Mouse (Mus musculus) embryonic facial prominence, embryonic 12.5 days (tissue): ENCODE results near the gene Gnmt. TPM values are rescaled to one million over a fixed set of nuclear protein-coding genes. Genes with fewer than 3 reads are reported as not detected.
A peak's percentile ranks its signal among the peaks of the same experiment; 100 is the strongest.

ENCODE experiments used
- ATAC-seq: fragments of 200-750 bp; cut with Nextera tagmentation; 2 replicates; pipeline ENCODE4 v1.8.0; 2017; ENCODE audit not compliant: insufficient number of reproducible peaks, insufficient read depth, low FRiP score, low TSS enrichment
- H3K27ac ChIP-seq: fragments of 300-500 bp; sonication (generic); 2 replicates; pipeline ENCODE4 v1.5.1; 2016; ENCODE audit warnings: mild to moderate bottlenecking
- H3K27me3 ChIP-seq: fragments of 300-500 bp; sonication (generic); 2 replicates; pipeline ENCODE4 v1.6.1; 2016; ENCODE audit warnings: mild to moderate bottlenecking, moderate library complexity
- H3K36me3 ChIP-seq: fragments of 300-500 bp; sonication (generic); 2 replicates; pipeline ENCODE4 v1.6.1; 2016; ENCODE audit warnings: mild to moderate bottlenecking
- H3K4me1 ChIP-seq: fragments of 300-500 bp; sonication (generic); 2 replicates; pipeline ENCODE4 v1.6.1; 2016
- H3K4me2 ChIP-seq: fragments of 300-500 bp; sonication (generic); replicated peaks from 2 replicates; pipeline ENCODE4 v1.6.1; 2016; ENCODE audit warnings: mild to moderate bottlenecking, moderate library complexity
- H3K4me3 ChIP-seq: fragments of 300-500 bp; sonication (generic); 2 replicates; pipeline ENCODE4 v1.5.1; 2016; ENCODE audit warnings: mild to moderate bottlenecking
- H3K9ac ChIP-seq: fragments of 300-500 bp; sonication (generic); 2 replicates; pipeline ENCODE4 v1.6.1; 2016; ENCODE audit warnings: mild to moderate bottlenecking, moderate library complexity
- H3K9me3 ChIP-seq: fragments of 300-500 bp; sonication (generic); 2 replicates; pipeline ENCODE4 v1.6.1; 2016; ENCODE audit warnings: mild to moderate bottlenecking, moderate library complexity
- WGBS: fragments of 180-500 bp; shearing (Covaris S2); methylation state at CpG from one replicate; pipeline ENCODE4 v1.1.7; 2016; 5-methylcytosine and 5-hydroxymethylcytosine counted together
- polyA plus RNA-seq: library from polyadenylated mRNA; unstranded; fragments of >200 nt; fragmentation: Nextera tagmentation; extraction: Ambion mirVana; gene quantifications from 2 replicates; pipeline ENCODE4 v1.2.1, GENCODE M21; 2016

Gnmt gene
- polyA plus RNA-seq, 1 experiment from 2014 or later: 0.69 TPM

DNA sequence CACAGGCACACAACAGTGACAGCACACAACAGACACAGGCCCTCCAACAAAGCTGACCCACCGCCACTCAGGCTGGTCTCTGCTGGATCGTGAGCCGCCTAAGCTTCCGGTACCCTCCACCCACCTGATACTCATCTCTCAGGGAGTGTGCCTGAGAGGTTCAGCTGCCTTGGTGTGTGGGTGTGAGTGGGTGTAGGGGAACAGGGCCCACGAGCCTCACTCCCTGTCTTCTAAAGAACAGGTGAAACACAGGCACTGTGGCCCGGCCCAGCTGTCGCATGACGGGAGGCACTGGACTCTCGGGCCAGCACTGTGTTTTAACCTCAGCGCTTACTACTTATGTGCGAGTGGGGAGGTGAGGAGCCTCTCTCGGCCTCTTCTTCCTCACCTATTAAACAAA, 26.9 kb downstream of the Gnmt start:
- H3K4me1 ChIP-seq: peaks cover 35% of the 10 kb centered on the region
- WGBS: 90% methylated on average over 12 of the region's 12 CpGs
- no peaks in the 10 kb centered on the region for H3K27me3 ChIP-seq
- H3K4me3 ChIP-seq: no peak overlapping the region
- ATAC-seq: no peak
- H3K9me3 ChIP-seq: no peaks in the 10 kb centered on the region
- H3K36me3 ChIP-seq: peaks cover 32% of the 10 kb centered on the region
- 0 out of 2 replicates have a peak overlapping the region, but pooled peaks have one; percentile 31 for H3K9ac ChIP-seq
- no peak overlapping the region for H3K27ac ChIP-seq
- no peak overlapping the region; the same call in 1 of the 2 replicates for H3K4me2 ChIP-seq

DNA sequence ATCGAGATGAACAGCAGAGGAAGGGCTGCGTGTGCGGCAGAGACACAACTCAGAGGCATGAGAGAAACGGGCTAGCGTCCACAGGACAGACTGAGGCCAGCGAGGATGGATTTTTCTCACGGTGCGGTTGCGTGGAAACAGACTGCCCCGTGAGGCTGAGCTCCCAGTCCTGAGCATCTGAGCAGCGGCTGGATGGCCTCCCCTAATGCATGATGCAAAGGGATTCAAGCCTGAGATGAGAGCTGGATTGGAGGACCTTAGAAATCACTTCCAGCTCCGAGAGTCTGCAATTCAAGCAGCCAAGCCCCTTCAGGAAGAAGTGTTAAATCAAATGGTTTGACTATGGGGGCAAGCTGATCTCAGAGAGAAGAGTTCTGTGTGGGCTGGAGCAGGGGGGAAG, 27.5 kb downstream of the Gnmt start:
- Histone ChIP-seq H3K27ac (peak overlapping the region; percentile 46; the same call in 1 of the 2 replicates), H3K4me1 (peaks cover 34% of the 10 kb centered on the region), H3K4me2 (no peak overlapping the region; the same call in 1 of the 2 replicates), H3K4me3 (no peak overlapping the region), H3K36me3 (peaks cover 33% of the 10 kb centered on the region), H3K27me3 (no peaks in the 10 kb centered on the region), H3K9me3 (no peaks in the 10 kb centered on the region), H3K9ac (peak overlapping the region; percentile 31; the same call in 1 of the 2 replicates)
- WGBS: 86% methylated on average over 12 of the region's 12 CpGs
- ATAC-seq: no peak

DNA sequence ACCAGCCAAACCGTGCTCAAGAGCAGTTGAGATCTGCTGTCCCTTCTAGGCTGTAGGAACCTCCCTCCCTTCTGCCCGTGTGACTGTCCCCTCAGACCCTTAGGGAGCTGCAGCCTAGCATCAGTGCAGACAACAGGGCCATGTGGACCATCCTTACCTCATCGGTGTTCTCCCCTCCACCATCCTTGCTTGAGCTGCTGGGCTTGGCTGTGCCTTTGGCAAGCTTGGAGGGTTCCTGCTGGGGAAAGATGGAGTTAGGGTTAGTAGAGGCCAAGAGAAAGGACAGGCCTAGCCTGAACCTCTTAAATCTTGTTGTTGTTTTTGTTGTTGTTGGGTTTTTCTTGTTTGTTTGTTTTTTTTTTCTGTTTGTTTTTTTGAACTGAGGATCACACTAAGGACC, 29.1 kb downstream of the Gnmt start:
- peaks cover 24% of the 10 kb centered on the region for H3K4me1 ChIP-seq
- WGBS: 92% methylated on average over 3 of the region's 3 CpGs
- H3K9ac ChIP-seq: no peak overlapping the region
- H3K27ac ChIP-seq: no peak overlapping the region
- no peaks in the 10 kb centered on the region for H3K27me3 ChIP-seq
- H3K4me3 ChIP-seq: no peak overlapping the region
- H3K36me3 ChIP-seq: peaks cover 38% of the 10 kb centered on the region
- no peak for ATAC-seq
- H3K9me3 ChIP-seq: no peaks in the 10 kb centered on the region
- H3K4me2 ChIP-seq: no peak overlapping the region

DNA sequence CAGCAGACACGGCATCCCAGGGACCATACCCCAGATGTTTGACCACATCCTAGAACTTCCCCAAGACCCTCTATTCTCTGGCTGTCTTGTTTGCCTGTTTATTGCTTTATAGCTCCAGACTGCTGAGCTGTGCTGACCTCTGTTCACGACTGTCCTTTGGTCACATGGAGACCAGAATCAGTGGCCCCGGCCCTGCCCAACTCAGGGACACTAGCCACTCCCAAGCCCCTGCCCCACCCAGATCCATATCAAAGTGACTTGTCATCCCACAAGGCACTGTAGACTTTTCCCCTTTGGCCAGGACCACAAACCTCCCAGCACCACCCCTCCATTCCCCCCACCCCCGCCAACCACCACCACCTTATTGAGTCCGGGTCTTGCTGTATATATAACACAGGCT, 29.7 kb downstream of the Gnmt start:
- Histone ChIP-seq H3K4me2 (no peak overlapping the region), H3K9ac (no peak overlapping the region), H3K4me1 (peaks cover 24% of the 10 kb centered on the region), H3K27me3 (no peaks in the 10 kb centered on the region), H3K27ac (no peak overlapping the region), H3K9me3 (no peaks in the 10 kb centered on the region), H3K36me3 (peaks cover 38% of the 10 kb centered on the region), H3K4me3 (no peak overlapping the region)
- no peak for ATAC-seq
- WGBS: 82% methylated on average over 5 of the region's 5 CpGs

DNA sequence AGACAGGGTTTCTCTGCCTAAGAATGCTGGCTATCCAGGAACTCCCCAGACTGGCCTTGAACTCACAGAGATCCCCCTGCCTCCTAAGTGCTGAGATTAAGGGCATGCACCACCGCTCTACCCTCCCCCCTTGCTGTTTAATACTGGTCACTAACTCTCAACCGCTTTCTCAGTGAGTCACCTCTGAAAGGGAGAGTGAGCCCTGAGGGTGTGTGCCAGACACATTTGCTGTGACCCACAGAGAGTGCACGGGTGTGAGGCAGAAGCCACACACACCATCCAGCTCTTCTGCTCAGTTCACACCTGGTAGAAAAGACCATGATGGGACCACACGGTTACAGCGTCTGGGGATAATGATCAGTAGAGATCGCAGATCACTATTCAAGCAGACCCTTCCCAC, 30.5 kb downstream of the Gnmt start:
- H3K4me3 ChIP-seq: no peak overlapping the region
- H3K4me1 ChIP-seq: peaks cover 17% of the 10 kb centered on the region
- peaks cover 41% of the 10 kb centered on the region for H3K36me3 ChIP-seq
- no peak overlapping the region for H3K27ac ChIP-seq
- H3K4me2 ChIP-seq: no peak overlapping the region
- H3K9me3 ChIP-seq: no peaks in the 10 kb centered on the region
- no peaks in the 10 kb centered on the region for H3K27me3 ChIP-seq
- WGBS: 88% methylated on average over 6 of the region's 6 CpGs
- no peak for ATAC-seq
- no peak overlapping the region for H3K9ac ChIP-seq

DNA sequence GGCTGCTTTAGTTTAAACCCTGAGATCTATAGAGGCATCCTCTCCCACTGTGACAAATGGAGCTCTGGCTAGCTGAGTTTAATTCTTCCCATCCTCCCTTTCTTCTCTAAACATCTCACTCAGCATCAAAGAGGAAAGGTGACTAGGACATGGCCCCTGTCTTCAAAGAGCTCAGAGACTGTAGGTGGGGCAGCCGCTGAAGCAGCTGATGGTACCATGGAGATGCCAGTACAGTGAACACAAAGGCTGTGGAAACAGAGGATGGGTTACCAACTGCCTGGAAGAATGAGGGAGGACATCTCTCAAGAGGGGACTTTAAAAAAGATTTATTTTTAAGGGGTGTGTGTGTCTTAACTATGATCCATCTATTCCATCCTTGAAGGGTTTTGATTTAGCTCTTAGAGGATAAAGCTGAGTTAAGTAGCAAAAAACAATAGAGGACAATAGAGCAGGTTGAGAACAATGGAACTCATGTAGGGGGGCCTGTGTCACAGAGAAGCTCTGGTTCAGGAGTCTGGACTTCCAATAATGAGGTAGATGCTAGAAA, 34.4 kb downstream of the Gnmt start:
- peaks cover 47% of the 10 kb centered on the region for H3K36me3 ChIP-seq
- no peaks in the 10 kb centered on the region for H3K27me3 ChIP-seq
- WGBS: 97% methylated on average over 1 of the region's 1 CpGs
- H3K4me2 ChIP-seq: no peak overlapping the region
- no peak overlapping the region for H3K9ac ChIP-seq
- no peak overlapping the region for H3K27ac ChIP-seq
- H3K4me3 ChIP-seq: no peak overlapping the region
- ATAC-seq: no peak
- no peaks in the 10 kb centered on the region for H3K4me1 ChIP-seq
- H3K9me3 ChIP-seq: no peaks in the 10 kb centered on the region

DNA sequence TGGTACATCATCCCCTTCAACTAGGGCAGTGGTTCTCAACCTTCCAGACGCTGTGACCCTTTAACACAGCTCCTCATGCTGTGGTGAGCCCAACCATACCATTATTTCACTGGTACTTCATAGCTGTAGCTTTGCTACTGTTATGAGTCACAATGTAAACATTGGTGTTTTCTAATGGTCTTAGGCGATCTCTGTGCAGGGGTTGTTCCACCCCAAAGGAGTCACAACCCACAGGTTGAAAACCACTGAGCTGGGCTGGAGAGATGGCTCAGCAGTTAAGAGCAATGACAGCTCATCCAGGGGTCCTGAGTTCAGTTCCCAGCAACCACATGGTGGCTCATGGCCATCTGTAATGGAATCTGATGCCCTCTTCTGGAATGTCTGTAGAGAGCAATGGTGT, 37.6 kb downstream of the Gnmt start:
- Histone ChIP-seq H3K9ac (no peak overlapping the region), H3K4me3 (no peak overlapping the region), H3K4me2 (no peak overlapping the region), H3K4me1 (no peaks in the 10 kb centered on the region), H3K27me3 (no peaks in the 10 kb centered on the region), H3K9me3 (no peaks in the 10 kb centered on the region), H3K27ac (no peak overlapping the region), H3K36me3 (peaks cover 31% of the 10 kb centered on the region)
- 93% methylated on average over 2 of the region's 2 CpGs for WGBS
- no peak for ATAC-seq

DNA sequence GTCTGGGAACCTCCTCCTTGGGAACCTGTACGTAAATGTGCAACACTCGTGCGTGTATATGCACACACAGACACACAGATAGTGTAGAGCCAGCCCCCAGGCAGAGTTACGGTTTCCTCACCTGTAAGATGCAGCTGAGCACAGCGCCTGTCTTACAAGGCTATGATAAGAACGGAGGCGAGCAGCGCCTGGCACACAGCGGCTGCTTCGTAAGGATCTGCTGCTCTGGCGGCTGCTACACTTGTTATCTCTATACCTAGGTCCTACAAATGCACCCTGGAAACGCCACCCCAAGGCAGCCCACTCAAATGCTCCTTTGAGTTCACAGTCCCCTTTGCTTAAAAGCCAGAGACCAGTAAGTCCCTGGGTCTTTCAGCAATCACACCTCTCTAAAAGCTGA, 38.3 kb downstream of the Gnmt start:
- no peak overlapping the region for H3K27ac ChIP-seq
- H3K9ac ChIP-seq: no peak overlapping the region
- no peaks in the 10 kb centered on the region for H3K9me3 ChIP-seq
- ATAC-seq: no peak
- peaks cover 34% of the 10 kb centered on the region for H3K36me3 ChIP-seq
- no peaks in the 10 kb centered on the region for H3K27me3 ChIP-seq
- H3K4me1 ChIP-seq: no peaks in the 10 kb centered on the region
- no peak overlapping the region for H3K4me2 ChIP-seq
- 91% methylated on average over 12 of the region's 12 CpGs for WGBS
- no peak overlapping the region for H3K4me3 ChIP-seq

DNA sequence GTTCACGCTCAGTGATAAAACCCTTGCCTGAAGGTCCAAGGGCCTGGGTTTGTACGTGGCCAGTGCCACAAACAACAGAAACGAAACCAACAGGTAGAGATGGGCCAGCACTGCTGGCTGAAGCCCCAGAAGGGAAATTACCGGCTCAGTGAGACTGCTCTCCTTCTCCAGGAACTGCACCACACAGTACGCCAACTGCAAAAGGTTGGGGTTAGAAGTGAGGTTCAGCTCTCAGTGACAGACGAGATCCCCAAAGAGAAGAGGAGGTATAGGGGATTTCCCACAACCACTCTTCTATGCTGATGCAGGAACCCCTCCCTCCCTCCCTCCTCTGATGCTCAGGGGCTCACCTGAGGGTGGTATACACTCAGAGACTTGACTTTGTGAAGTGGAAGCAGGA, 43.1 kb downstream of the Gnmt start:
- H3K4me1 ChIP-seq: peaks cover 9% of the 10 kb centered on the region
- H3K27me3 ChIP-seq: no peaks in the 10 kb centered on the region
- H3K4me3 ChIP-seq: no peak overlapping the region
- no peak for ATAC-seq
- no peak overlapping the region for H3K4me2 ChIP-seq
- H3K27ac ChIP-seq: no peak overlapping the region
- WGBS: 93% methylated on average over 6 of the region's 6 CpGs
- H3K9ac ChIP-seq: no peak overlapping the region
- H3K9me3 ChIP-seq: no peaks in the 10 kb centered on the region
- H3K36me3 ChIP-seq: peaks cover 53% of the 10 kb centered on the region

DNA sequence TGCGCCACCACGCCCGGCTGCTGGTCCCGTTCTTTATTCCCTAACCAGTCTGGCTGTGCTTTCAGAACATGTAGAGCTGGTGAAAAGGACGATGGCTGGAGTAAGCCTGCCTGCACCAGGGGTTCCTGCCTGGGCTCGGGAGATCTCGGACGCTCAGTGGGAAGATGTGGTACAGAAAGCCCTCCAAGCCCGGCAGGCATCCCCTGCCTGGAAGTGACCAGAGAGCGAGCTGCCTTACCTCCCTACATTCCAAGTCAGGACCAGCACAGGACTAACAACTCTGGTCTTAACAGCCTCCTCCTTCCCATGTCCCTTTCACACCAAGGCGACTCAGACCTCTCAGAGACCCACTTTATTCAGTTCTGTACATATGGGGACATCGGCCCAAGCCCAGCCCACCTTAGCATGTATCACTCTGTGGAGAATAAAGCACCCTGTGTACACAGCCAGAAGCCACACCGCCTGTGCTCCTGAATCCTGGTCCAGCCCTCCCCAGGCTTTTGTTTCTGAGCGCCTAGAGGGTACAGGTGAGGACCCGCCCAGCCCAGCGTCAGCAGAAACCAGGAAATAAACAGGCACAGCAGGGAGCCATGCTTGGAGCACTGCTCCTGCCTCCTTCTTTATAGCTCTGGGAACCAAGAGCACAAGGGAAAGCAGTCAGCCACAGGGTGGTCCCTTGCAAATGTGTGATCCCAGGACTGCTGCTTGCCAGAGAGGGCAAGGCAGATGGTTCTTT, 46.1 kb downstream of the Gnmt start:
- peaks cover 24% of the 10 kb centered on the region for H3K4me1 ChIP-seq
- no peak overlapping the region for H3K27ac ChIP-seq
- no peaks in the 10 kb centered on the region for H3K27me3 ChIP-seq
- no peak overlapping the region for H3K4me3 ChIP-seq
- WGBS: 84% methylated on average over 16 of the region's 16 CpGs
- no peak for ATAC-seq
- H3K9ac ChIP-seq: no peak overlapping the region
- H3K9me3 ChIP-seq: no peaks in the 10 kb centered on the region
- H3K36me3 ChIP-seq: peaks cover 52% of the 10 kb centered on the region
- no peak overlapping the region for H3K4me2 ChIP-seq

DNA sequence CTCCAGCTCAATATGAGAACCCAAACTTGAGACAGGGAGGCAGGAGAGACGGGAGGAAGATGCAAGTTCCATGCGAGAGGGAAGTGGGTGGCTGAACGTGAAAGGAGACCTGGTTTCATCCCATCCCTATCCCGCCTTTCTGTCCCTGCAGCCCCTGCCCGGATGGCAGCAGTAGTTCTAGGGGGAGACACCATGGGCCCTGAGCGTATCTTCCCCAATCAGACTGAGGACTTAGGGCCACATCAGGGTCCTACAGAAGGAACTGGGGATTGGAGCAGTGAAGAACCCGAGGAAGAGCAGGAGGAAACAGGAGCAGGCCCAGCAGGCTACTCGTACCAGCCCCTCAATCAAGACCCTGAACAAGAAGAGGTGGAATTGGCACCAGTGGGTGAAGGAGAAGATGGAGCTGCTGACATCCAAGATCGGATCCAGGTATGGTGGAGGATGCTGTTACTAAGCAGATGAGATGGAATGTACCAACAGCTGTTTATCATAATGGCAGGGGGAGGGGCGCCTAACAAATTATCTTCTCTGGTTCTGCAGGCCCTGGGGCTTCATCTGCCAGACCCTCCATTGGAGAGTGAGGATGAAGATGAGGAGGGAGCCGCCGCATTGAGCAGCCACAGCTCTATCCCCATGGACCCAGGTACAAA, 47.4 kb downstream of the Gnmt start:
- ATAC-seq: no peak
- Histone ChIP-seq H3K9ac (peak overlapping the region; percentile 77), H3K4me2 (peak overlapping the region; percentile 92), H3K27me3 (no peaks in the 10 kb centered on the region), H3K36me3 (peaks cover 56% of the 10 kb centered on the region), H3K4me1 (peaks cover 24% of the 10 kb centered on the region), H3K9me3 (no peaks in the 10 kb centered on the region), H3K4me3 (peak overlapping the region; percentile 89), H3K27ac (peak overlapping the region; percentile 83)
- 22% methylated on average over 12 of the region's 12 CpGs for WGBS
